ENCODE assay signal across 8 mouse cellular contexts in genomic region chr10:52381321-52381801, GRCm38 (mm10). TPM values are rescaled to one million over a fixed set of nuclear protein-coding genes. Genes with fewer than 3 reads are reported as not detected.
A peak's percentile ranks its signal among the peaks of the same experiment; 100 is the strongest.
DNase-seq lines count a peak whose midpoint lies in the region; ATAC-seq lines count a peak whose summit lies in the region.

No protein-coding gene starts in this region.

- peak; percentile 58 for ATAC-seq in heart, embryonic 12.5 days (ENCODE audit: insufficient number of reproducible peaks, low FRiP score)
- ATAC-seq in forebrain, embryonic 16.5 days, result peak; percentile 37
- ATAC-seq in limb, embryonic 15.5 days (ENCODE audit: insufficient number of reproducible peaks, low FRiP score, low TSS enrichment, low read depth), result peak; percentile 37; the same call in 1 of the 2 replicates
- peak; percentile 65 for ATAC-seq in neural tube, embryonic 15.5 days (ENCODE audit: low FRiP score)

- DNase-seq in heart, postnatal 10 days, result no peak
- peak; percentile 39 for DNase-seq in 3T3-L1 (ENCODE audit: low read depth, low spot score)
- DNase-seq in T-cell, adult 2 months (ENCODE audit: low spot score), result peak; percentile 13
- DNase-seq in urinary bladder, postnatal 4 days (ENCODE audit: low spot score in 2 of 2), result no peak

- H3K4me2 ChIP-seq in heart, embryonic 12.5 days, result peak overlapping the region; percentile 94
- H3K4me2 ChIP-seq in forebrain, embryonic 16.5 days (ENCODE audit: low read length), result peak overlapping the region; percentile 65
- H3K4me2 ChIP-seq in limb, embryonic 15.5 days, result peak overlapping the region; percentile 69
- peak overlapping the region; percentile 54 for H3K4me2 ChIP-seq in neural tube, embryonic 15.5 days

- peak overlapping the region; percentile 91 for H3K27ac ChIP-seq in heart, embryonic 12.5 days (ENCODE audit: poor library complexity, severe bottlenecking)
- peak overlapping the region; percentile 95 for H3K27ac ChIP-seq in forebrain, embryonic 16.5 days (ENCODE audit: low read length)
- H3K27ac ChIP-seq in limb, embryonic 15.5 days, result peak overlapping the region; percentile 97
- H3K27ac ChIP-seq in neural tube, embryonic 15.5 days (replicated peaks), result peak overlapping the region; percentile 94

- no peaks in the 10 kb centered on the region for H3K9me3 ChIP-seq in heart, embryonic 12.5 days (replicated peaks)
- no peaks in the 10 kb centered on the region for H3K9me3 ChIP-seq in forebrain, embryonic 16.5 days (ENCODE audit: control insufficient read depth, low read length)
- no peaks in the 10 kb centered on the region for H3K9me3 ChIP-seq in limb, embryonic 15.5 days
- no peaks in the 10 kb centered on the region for H3K9me3 ChIP-seq in neural tube, embryonic 15.5 days (replicated peaks)

- H3K9ac ChIP-seq in heart, embryonic 12.5 days, result peak overlapping the region; percentile 92
- H3K9ac ChIP-seq in forebrain, embryonic 16.5 days (replicated peaks; ENCODE audit: low read depth, low read length), result peak overlapping the region; percentile 97
- peak overlapping the region; percentile 93 for H3K9ac ChIP-seq in limb, embryonic 15.5 days
- peak overlapping the region; percentile 92 for H3K9ac ChIP-seq in neural tube, embryonic 15.5 days (replicated peaks)

- H3K36me3 ChIP-seq in heart, embryonic 12.5 days, result no peaks in the 10 kb centered on the region
- no peaks in the 10 kb centered on the region for H3K36me3 ChIP-seq in forebrain, embryonic 16.5 days (ENCODE audit: control insufficient read depth, insufficient read depth)
- H3K36me3 ChIP-seq in limb, embryonic 15.5 days, result no peaks in the 10 kb centered on the region
- H3K36me3 ChIP-seq in neural tube, embryonic 15.5 days, result no peaks in the 10 kb centered on the region

- H3K27me3 ChIP-seq in heart, embryonic 12.5 days (replicated peaks), result no peaks in the 10 kb centered on the region
- no peaks in the 10 kb centered on the region for H3K27me3 ChIP-seq in forebrain, embryonic 16.5 days (replicated peaks; ENCODE audit: control insufficient read depth, insufficient read depth, low read length)
- H3K27me3 ChIP-seq in limb, embryonic 15.5 days, result no peaks in the 10 kb centered on the region
- H3K27me3 ChIP-seq in neural tube, embryonic 15.5 days (replicated peaks), result no peaks in the 10 kb centered on the region

- WGBS in heart, embryonic 12.5 days, result under 1% methylated on average over 19 of the region's 19 CpGs
- 0% methylated on average over 19 of the region's 19 CpGs for WGBS in forebrain, embryonic 16.5 days
- WGBS in limb, embryonic 15.5 days, result under 1% methylated on average over 19 of the region's 19 CpGs
- under 1% methylated on average over 19 of the region's 19 CpGs for WGBS in neural tube, embryonic 15.5 days

- H3K4me1 ChIP-seq in heart, embryonic 12.5 days (replicated peaks), result peaks cover 3% of the 10 kb centered on the region; the same call in 1 of the 2 replicates
- H3K4me1 ChIP-seq in forebrain, embryonic 16.5 days (replicated peaks; ENCODE audit: control insufficient read depth, insufficient read depth, low read length), result peaks cover 11% of the 10 kb centered on the region
- peaks cover 11% of the 10 kb centered on the region for H3K4me1 ChIP-seq in limb, embryonic 15.5 days
- H3K4me1 ChIP-seq in neural tube, embryonic 15.5 days, result peaks cover 31% of the 10 kb centered on the region

- peak overlapping the region; percentile 99 for H3K4me3 ChIP-seq in heart, embryonic 12.5 days
- peak overlapping the region; percentile 98 for H3K4me3 ChIP-seq in forebrain, embryonic 16.5 days (replicated peaks; ENCODE audit: low read length)
- peak overlapping the region; percentile 89 for H3K4me3 ChIP-seq in limb, embryonic 15.5 days
- H3K4me3 ChIP-seq in neural tube, embryonic 15.5 days (replicated peaks), result peak overlapping the region; percentile 97

- intact Hi-C loops in heart, postnatal 10 days (cut with DNase I), result loop anchor here (2.0 kb wide), 1 partner anchor 149 kb away; the partner anchor contains the start of gene Dcbld1

RNA-seq across cellular contexts. Expression of gene Gopc, which starts 0.6 kb away (rescaled TPM):
- polyA plus RNA-seq in heart, embryonic 12.5 days (2016; fragmentation: Nextera tagmentation; extraction: Ambion mirVana), result 20.2 and 23.3 TPM in 2 replicates
- total RNA-seq in heart, postnatal 10 days (2021), result 10 to 100 TPM; 20.9 to 21.4 TPM
- 25.4 and 26.8 TPM in 2 replicates for polyA plus RNA-seq in forebrain, embryonic 16.5 days (2015; fragmentation: Nextera tagmentation; extraction: Ambion mirVana)
- polyA plus RNA-seq in limb, embryonic 15.5 days (2015; fragmentation: Nextera tagmentation; extraction: Ambion mirVana), result 18.6 and 23.5 TPM in 2 replicates
- polyA plus RNA-seq in neural tube, embryonic 15.5 days (2015; fragmentation: Nextera tagmentation; extraction: Ambion mirVana), result 28.7 and 30.4 TPM in 2 replicates

RNA-seq across cellular contexts. Expression of gene Nepn, which starts 7.4 kb away (rescaled TPM):
- polyA plus RNA-seq in heart, embryonic 12.5 days (2016; fragmentation: Nextera tagmentation; extraction: Ambion mirVana), result not detected in 2 replicates
- not detected for total RNA-seq in heart, postnatal 10 days (2021)
- not detected in 2 replicates for polyA plus RNA-seq in forebrain, embryonic 16.5 days (2015; fragmentation: Nextera tagmentation; extraction: Ambion mirVana)
- not detected in 2 replicates for polyA plus RNA-seq in limb, embryonic 15.5 days (2015; fragmentation: Nextera tagmentation; extraction: Ambion mirVana)
- 0.20 TPM in 1 of 2 replicates, not detected in the other for polyA plus RNA-seq in neural tube, embryonic 15.5 days (2015; fragmentation: Nextera tagmentation; extraction: Ambion mirVana)

RNA-seq across cellular contexts. Expression of gene Gm26741, which starts 22.8 kb away (rescaled TPM):
- not detected in 2 replicates for polyA plus RNA-seq in heart, embryonic 12.5 days (2016; fragmentation: Nextera tagmentation; extraction: Ambion mirVana)
- not detected for total RNA-seq in heart, postnatal 10 days (2021)
- polyA plus RNA-seq in forebrain, embryonic 16.5 days (2015; fragmentation: Nextera tagmentation; extraction: Ambion mirVana), result not detected in 2 replicates
- not detected in 2 replicates for polyA plus RNA-seq in limb, embryonic 15.5 days (2015; fragmentation: Nextera tagmentation; extraction: Ambion mirVana)
- not detected in 2 replicates for polyA plus RNA-seq in neural tube, embryonic 15.5 days (2015; fragmentation: Nextera tagmentation; extraction: Ambion mirVana)

RNA-seq across cellular contexts. Expression of gene Nus1, which starts 36.0 kb away (rescaled TPM):
- 11.4 TPM in 2 replicates for polyA plus RNA-seq in heart, embryonic 12.5 days (2016; fragmentation: Nextera tagmentation; extraction: Ambion mirVana)
- total RNA-seq in heart, postnatal 10 days (2021), result 10 to 100 TPM; 28.5 to 33.0 TPM
- 19.2 and 20.3 TPM in 2 replicates for polyA plus RNA-seq in forebrain, embryonic 16.5 days (2015; fragmentation: Nextera tagmentation; extraction: Ambion mirVana)
- 12.3 and 15.8 TPM in 2 replicates for polyA plus RNA-seq in limb, embryonic 15.5 days (2015; fragmentation: Nextera tagmentation; extraction: Ambion mirVana)
- polyA plus RNA-seq in neural tube, embryonic 15.5 days (2015; fragmentation: Nextera tagmentation; extraction: Ambion mirVana), result 20.3 and 21.3 TPM in 2 replicates

Comparison
In these comparisons a context has a peak if more than half of its experiments do, and no peak if none do; other contexts are left out.
1. DNase-seq: peak in 3T3-L1 (single experiment) and T-cell, adult 2 months (single experiment); none in heart, postnatal 10 days (0 of 2) and urinary bladder, postnatal 4 days (0 of 2).
2. Peak in every context shown above with its lines, with median percentiles within 50 percentile points of each other: ATAC-seq, H3K27ac ChIP-seq, H3K4me2 ChIP-seq, H3K4me3 ChIP-seq and H3K9ac ChIP-seq.